In genomic region chr5:51752024-51752423, GRCm38 (mm10) we compare ENCODE assay signal across 22 mouse cellular contexts.
"Had no signal": no experiment of that assay in that cellular context is flagged by ENCODE, and none has a peak within 500 bp of the region (broad histone marks: within the 10 kb centered on the region; RNA-seq: fewer than 3 reads in every experiment).

No protein-coding gene starts in this region.

- H3K27me3 ChIP-seq: heart, embryonic 13.5 days; heart, embryonic 15.5 days; hindbrain, embryonic 12.5 days; intestine, embryonic 15.5 days; liver, embryonic 12.5 days had no signal

- H3K4me3 ChIP-seq: heart, adult 2 months; heart, embryonic 13.5 days; heart, embryonic 15.5 days; hindbrain, embryonic 12.5 days; intestine, embryonic 15.5 days; limb, embryonic 10.5 days; limb, embryonic 12.5 days; liver, embryonic 12.5 days had no signal

- H3K9me3 ChIP-seq: heart, embryonic 13.5 days; heart, embryonic 15.5 days; hindbrain, embryonic 12.5 days; intestine, embryonic 15.5 days; limb, embryonic 10.5 days; limb, embryonic 12.5 days; liver, embryonic 12.5 days had no signal

- H3K4me2 ChIP-seq: heart, embryonic 11.5 days; heart, embryonic 13.5 days; heart, embryonic 15.5 days; hindbrain, embryonic 12.5 days; hindbrain, embryonic 14.5 days; intestine, embryonic 15.5 days; limb, embryonic 12.5 days; liver, embryonic 12.5 days had no signal

- H3K36me3 ChIP-seq: heart, embryonic 13.5 days; heart, embryonic 15.5 days; hindbrain, embryonic 12.5 days; intestine, embryonic 15.5 days; limb, embryonic 10.5 days; limb, embryonic 12.5 days; liver, embryonic 12.5 days had no signal

- H3K4me1 ChIP-seq: heart, embryonic 13.5 days; heart, embryonic 15.5 days; hindbrain, embryonic 12.5 days; intestine, embryonic 15.5 days; limb, embryonic 12.5 days; liver, embryonic 12.5 days had no signal

- H3K27ac ChIP-seq: heart, adult 2 months; heart, embryonic 13.5 days; heart, embryonic 15.5 days; hindbrain, embryonic 12.5 days; hindbrain, embryonic 14.5 days; intestine, embryonic 15.5 days; limb, embryonic 10.5 days; limb, embryonic 12.5 days; liver, embryonic 12.5 days; liver, embryonic 14.5 days had no signal

- DNase-seq: gastrocnemius, postnatal 14 days; gastrocnemius, postnatal 36 days; heart, adult 11 months; heart, adult 2 months; heart, postnatal 14 days; heart, postnatal 36 days; kidney, adult 18-20 months; kidney, adult 8-10 months; kidney, postnatal 10 days; kidney, postnatal 25 days; layer of hippocampus, adult 9-11 months; layer of hippocampus, postnatal 36 days had no signal
